Mouse (Mus musculus) midbrain, postnatal 0 days (tissue): ENCODE measurements at regions not wholly inside any gene's neighbourhood (a gene's known extent, or its start where the extent isn't known, plus 50 kb on each side); places are given as distances from the start of the nearest gene placed in this dataset.

Source experiments
- ATAC-seq: fragments of 200-750 bp; cut with Nextera tagmentation; 2 replicates; pipeline ENCODE4 v1.8.0; 2017; ENCODE audit warnings: moderate number of reproducible peaks, mild to moderate bottlenecking, moderate TSS enrichment, moderate library complexity; ENCODE audit not compliant: low FRiP score
- DNase-seq: peaks from one replicate; pipeline ENCODE4 v3.0.0-alpha.2; 2015; ENCODE audit warnings: low spot score
- H3K27ac ChIP-seq: fragments of 300-500 bp; sonication (generic); 2 replicates; pipeline ENCODE4 v1.5.1; 2014; ENCODE audit warnings: low read depth, mild to moderate bottlenecking, low read length, mixed read lengths
- H3K27me3 ChIP-seq: fragments of 300-500 bp; sonication (generic); 2 replicates; pipeline ENCODE4 v1.6.1; 2014; ENCODE audit warnings: low read length, control low read depth, mixed read lengths; ENCODE audit not compliant: insufficient read depth
- H3K36me3 ChIP-seq: fragments of 300-500 bp; sonication (generic); 2 replicates; pipeline ENCODE4 v1.6.1; 2014; ENCODE audit warnings: low read length, control low read depth, mixed read lengths; ENCODE audit not compliant: insufficient read depth
- H3K4me1 ChIP-seq: fragments of 300-500 bp; sonication (generic); 2 replicates; pipeline ENCODE4 v1.6.1; 2014; ENCODE audit warnings: mild to moderate bottlenecking, control low read depth, antibody characterized with exemption, low read length, mixed read lengths; ENCODE audit not compliant: insufficient read depth
- H3K4me2 ChIP-seq: fragments of 300-500 bp; sonication (generic); 2 replicates; pipeline ENCODE4 v1.6.1; 2014; ENCODE audit warnings: low read depth, mild to moderate bottlenecking, low read length, mixed read lengths; ENCODE audit not compliant: poor library complexity, severe bottlenecking
- H3K4me3 ChIP-seq: fragments of 300-500 bp; sonication (generic); 2 replicates; pipeline ENCODE4 v1.5.1; 2014; ENCODE audit warnings: low read depth, mild to moderate bottlenecking, low read length, moderate library complexity
- H3K9ac ChIP-seq: fragments of 300-500 bp; sonication (generic); replicated peaks from 2 replicates; pipeline ENCODE4 v1.6.1; 2014; ENCODE audit warnings: mild to moderate bottlenecking, low read length, moderate library complexity, mixed read lengths; ENCODE audit not compliant: poor library complexity, severe bottlenecking
- H3K9me3 ChIP-seq: fragments of 300-500 bp; sonication (generic); 2 replicates; pipeline ENCODE4 v1.6.1; 2016; ENCODE audit warnings: low read length, control low read depth
- CTCF ChIP-seq: IDR thresholded peaks from 2 replicates; pipeline ENCODE4 v1.5.1; 2016; ENCODE audit warnings: antibody characterized with exemption, mild to moderate bottlenecking
- WGBS: fragments of 180-500 bp; shearing (Covaris S2); extraction: QIAGEN DNeasy Blood & Tissue Kit; methylation state at CpG from one replicate; pipeline ENCODE4 v1.1.7; 2014; 5-methylcytosine and 5-hydroxymethylcytosine counted together

DNA sequence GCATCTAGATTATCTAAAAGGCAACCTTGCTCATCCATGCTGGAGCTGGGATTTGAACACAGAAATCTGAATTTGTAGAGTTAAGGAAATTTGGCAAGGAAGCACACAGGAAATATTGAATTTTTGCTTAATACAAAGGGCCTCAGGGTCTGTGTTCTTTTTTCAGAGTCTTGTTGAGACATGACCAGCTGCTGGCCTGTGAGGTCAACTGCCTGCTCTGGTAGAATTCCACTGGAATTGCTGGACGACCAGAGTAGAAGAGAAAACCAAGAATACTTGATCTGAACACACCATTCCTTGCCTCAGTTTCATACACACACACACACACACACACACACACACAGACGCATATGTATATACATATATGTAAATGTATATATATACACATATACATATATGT, 84.1 kb upstream of the Lifr start:
- no peak overlapping the region for H3K4me2 ChIP-seq
- no peaks in the 10 kb centered on the region for H3K4me1 ChIP-seq
- no peaks in the 10 kb centered on the region for H3K9me3 ChIP-seq
- H3K4me3 ChIP-seq, result no peak overlapping the region
- no peak overlapping the region for H3K27ac ChIP-seq
- H3K9ac ChIP-seq, result no peak overlapping the region
- DNase-seq, result no peak
- H3K27me3 ChIP-seq, result no peaks in the 10 kb centered on the region
- H3K36me3 ChIP-seq, result no peaks in the 10 kb centered on the region
- no peak for TF ChIP-seq CTCF
- WGBS, result 89% methylated on average over 2 of the region's 2 CpGs
- no peak for ATAC-seq

DNA sequence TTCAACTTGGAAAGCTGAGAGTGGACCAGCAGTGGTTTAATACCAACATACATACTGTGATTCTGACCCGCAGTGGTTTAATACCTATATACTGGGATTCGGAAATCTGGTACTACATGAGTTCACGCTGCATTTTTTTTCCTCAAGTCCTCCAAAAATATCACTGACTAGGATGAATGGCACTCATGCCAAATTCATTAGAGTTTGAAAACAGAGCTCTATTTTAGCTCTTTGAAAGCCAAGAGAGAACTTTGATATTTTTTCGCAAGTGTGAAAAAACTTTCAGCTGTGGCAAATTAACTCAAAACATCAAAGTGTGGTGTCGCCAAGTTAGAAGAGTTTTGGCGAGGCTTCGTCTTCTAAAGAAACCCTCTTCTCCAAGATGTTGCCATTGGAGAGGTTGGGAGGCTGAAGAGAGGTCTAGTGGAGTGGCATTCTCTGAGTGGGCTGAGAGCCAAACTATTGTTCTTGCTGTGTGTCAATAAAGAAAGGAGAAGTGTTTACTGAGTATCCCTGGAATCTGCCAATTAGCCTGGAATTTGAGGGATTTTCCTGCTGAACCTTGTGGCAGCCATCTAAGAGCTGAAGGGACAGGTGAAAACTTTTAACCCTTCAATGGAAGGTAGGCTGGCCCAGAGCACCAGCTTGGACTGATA, 81.6 kb upstream of the Lifr start:
- Histone ChIP-seq H3K4me2 (no peak overlapping the region), H3K27ac (no peak overlapping the region), H3K36me3 (no peaks in the 10 kb centered on the region), H3K4me3 (no peak overlapping the region), H3K9me3 (no peaks in the 10 kb centered on the region), H3K9ac (no peak overlapping the region), H3K27me3 (no peaks in the 10 kb centered on the region), H3K4me1 (no peaks in the 10 kb centered on the region)
- no peak for TF ChIP-seq CTCF
- 84% methylated on average over 7 of the region's 7 CpGs for WGBS
- ATAC-seq, result no peak
- DNase-seq, result no peak

- TF ChIP-seq CTCF, result no peak
- DNase-seq (no peak), ATAC-seq (no peak)
- no peak overlapping the region for H3K9ac ChIP-seq
- H3K4me1 ChIP-seq, result no peaks in the 10 kb centered on the region; the same call in 1 of the 2 replicates
- WGBS, result 86% methylated on average over 4 of the region's 4 CpGs
- H3K27me3 ChIP-seq, result no peaks in the 10 kb centered on the region
- no peak overlapping the region for H3K4me3 ChIP-seq
- no peaks in the 10 kb centered on the region for H3K36me3 ChIP-seq
- H3K4me2 ChIP-seq, result no peak overlapping the region
- no peak overlapping the region for H3K27ac ChIP-seq
- H3K9me3 ChIP-seq, result no peaks in the 10 kb centered on the region
These were observed 79.3 kb upstream of the Lifr start for GRCm38 (mm10) chr15:7010966-7011695.

DNA sequence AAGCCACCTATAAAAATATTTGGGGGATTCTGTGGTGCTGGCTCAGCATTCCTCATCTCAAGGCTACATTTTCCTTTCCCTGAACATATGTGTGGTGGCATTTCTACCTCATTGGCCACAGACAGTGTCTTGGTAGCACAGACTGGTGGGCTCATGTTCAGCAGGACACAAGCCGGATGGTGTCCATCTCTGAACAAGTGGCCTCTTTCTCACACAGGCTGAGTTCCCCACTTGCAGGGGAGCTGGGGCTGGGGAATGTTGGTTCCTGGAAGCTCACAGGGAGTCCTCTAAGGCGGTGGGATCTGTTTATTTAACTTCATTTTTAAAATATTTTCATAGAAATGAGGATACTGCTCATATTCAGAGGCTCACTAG, 78.7 kb upstream of the Lifr start:
- Histone ChIP-seq H3K4me1 (no peaks in the 10 kb centered on the region; the same call in 1 of the 2 replicates), H3K36me3 (no peaks in the 10 kb centered on the region), H3K9me3 (no peaks in the 10 kb centered on the region), H3K27ac (no peak overlapping the region), H3K27me3 (no peaks in the 10 kb centered on the region), H3K4me2 (no peak overlapping the region), H3K4me3 (no peak overlapping the region), H3K9ac (no peak overlapping the region)
- ATAC-seq (no peak), DNase-seq (no peak)
- WGBS, result 84% methylated on average over 2 of the region's 2 CpGs
- TF ChIP-seq CTCF, result no peak

DNA sequence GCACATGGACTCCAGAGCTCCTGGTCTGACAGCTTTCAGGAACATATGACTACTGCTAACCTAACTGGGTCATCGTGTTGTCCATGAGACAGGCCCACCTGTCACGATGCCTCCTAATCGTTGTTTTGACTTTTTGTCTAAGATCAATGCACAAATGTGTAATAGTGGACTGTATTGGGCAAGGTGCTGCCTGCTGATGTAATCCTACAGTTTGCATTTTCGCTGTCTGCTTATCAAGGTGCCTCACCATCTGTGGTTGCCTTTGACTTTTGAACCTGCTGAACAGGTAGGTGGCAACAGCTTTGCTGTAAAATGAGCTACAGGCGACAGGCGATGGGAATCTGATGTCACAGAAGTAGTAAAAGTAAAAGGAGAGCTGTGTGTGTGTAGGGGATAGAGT, 78.0 kb upstream of the Lifr start:
- H3K4me3 ChIP-seq, result no peak overlapping the region
- no peak for TF ChIP-seq CTCF
- no peak for DNase-seq
- no peak overlapping the region for H3K9ac ChIP-seq
- H3K4me2 ChIP-seq, result no peak overlapping the region
- H3K36me3 ChIP-seq, result no peaks in the 10 kb centered on the region
- no peaks in the 10 kb centered on the region for H3K9me3 ChIP-seq
- WGBS, result 94% methylated on average over 6 of the region's 6 CpGs
- no peak overlapping the region for H3K27ac ChIP-seq
- no peak for ATAC-seq
- no peaks in the 10 kb centered on the region; the same call in 1 of the 2 replicates for H3K4me1 ChIP-seq
- H3K27me3 ChIP-seq, result no peaks in the 10 kb centered on the region

DNA sequence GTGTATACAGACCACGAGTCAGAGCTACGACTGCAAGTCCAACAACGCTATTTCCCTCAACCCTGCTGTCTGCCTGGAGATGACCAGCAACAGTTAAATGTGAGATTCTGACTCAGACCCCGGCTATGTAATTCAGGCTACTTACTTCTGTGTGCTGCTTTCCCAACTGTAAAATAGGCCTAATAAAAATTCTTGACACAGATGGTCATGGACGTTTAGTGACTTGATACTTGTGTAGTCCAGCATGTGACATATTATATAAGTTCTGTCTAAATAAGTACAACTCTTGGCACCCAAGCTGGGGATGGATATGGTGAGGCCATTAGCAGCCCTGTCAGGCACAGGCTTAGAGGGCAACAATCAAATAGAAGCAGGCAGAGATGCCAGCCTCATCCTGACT, 77.4 kb upstream of the Lifr start:
- no peak for TF ChIP-seq CTCF
- H3K27ac ChIP-seq, result no peak overlapping the region
- H3K9ac ChIP-seq, result no peak overlapping the region
- no peak overlapping the region for H3K4me2 ChIP-seq
- no peaks in the 10 kb centered on the region for H3K36me3 ChIP-seq
- no peaks in the 10 kb centered on the region; the same call in 1 of the 2 replicates for H3K4me1 ChIP-seq
- DNase-seq (no peak), ATAC-seq (no peak)
- WGBS, result 67% methylated on average over 5 of the region's 5 CpGs
- H3K27me3 ChIP-seq, result no peaks in the 10 kb centered on the region
- no peaks in the 10 kb centered on the region for H3K9me3 ChIP-seq
- no peak overlapping the region for H3K4me3 ChIP-seq
